Mouse (Mus musculus): ENCODE measurements around the gene Hoxd9.

- TF ChIP-seq POLR2A (IDR thresholded peaks at IDR 0.05; ENCODE audit: low read depth, low read length): no peak
- no peak for TF ChIP-seq CTCF (IDR thresholded peaks at IDR 0.05; ENCODE audit: borderline replicate concordance, insufficient read depth, low read length)
These were observed 900 bp downstream of the Hoxd9 start for GRCm38 (mm10) chr2:74698201-74699052.

All from embryonic fibroblast, embryonic 13.5 days (primary cell).